Mouse (Mus musculus) erythroblast, embryonic 14.5 days (primary cell): Measurements from ENCODE around the gene Tubgcp3.

Experiments
- GATA1 ChIP-seq: IDR thresholded peaks from 2 replicates; pipeline ENCODE4 v1.6.1; 2012; ENCODE audit warnings: low read length, inconsistent platforms, mixed read lengths
- TAL1 ChIP-seq: IDR thresholded peaks from 3 replicates; pipeline ENCODE4 v1.6.1; 2012; ENCODE audit warnings: low read length, inconsistent platforms, mixed read lengths

DNA sequence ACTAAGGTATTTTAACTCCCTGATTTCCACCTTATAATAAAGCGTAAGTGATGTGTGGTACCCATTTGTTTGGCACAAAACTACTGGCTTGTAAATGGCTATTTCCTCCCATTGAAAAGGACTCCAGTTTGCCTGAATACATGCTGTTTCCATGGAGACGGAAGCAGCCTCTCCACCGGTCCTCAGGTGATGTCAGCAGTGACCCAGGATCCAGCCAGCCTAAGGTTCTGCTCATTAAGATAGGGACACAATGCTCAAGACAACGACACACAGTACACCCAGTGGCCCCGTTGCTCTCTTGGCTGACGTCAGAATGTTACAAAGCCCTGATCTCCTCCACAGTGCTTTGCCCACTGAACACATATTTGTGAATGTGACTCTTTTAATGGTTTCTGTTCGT is 16.8 kb upstream of the Tubgcp3 start:
- TF ChIP-seq GATA1 (no peak), TAL1 (no peak)
